Mouse (Mus musculus): ENCODE data around the gene Cntnap5a. TPM values are rescaled to one million over a fixed set of nuclear protein-coding genes. Genes with fewer than 3 reads are reported as not detected.

Gene Cntnap5a
- total and polyA plus RNA-seq, 3 experiments, result not detected

GRCm38 (mm10) chr1:115945892-115946291, 261.3 kb downstream of the Cntnap5a start:
- no peaks in the 10 kb centered on the region for H3K27me3 ChIP-seq (ENCODE audit: control insufficient read depth in 1 of 2, insufficient read depth in 2 of 2, low read length in 2 of 2)
- no peaks in the 10 kb centered on the region for H3K4me1 ChIP-seq (ENCODE audit: control insufficient read depth in 1 of 2, insufficient read depth in 2 of 2, low read length in 2 of 2)
- H3K9ac ChIP-seq (ENCODE audit: control insufficient read depth, low read depth, low read length, poor library complexity, severe bottlenecking), result no peak overlapping the region
- H3K9me3 ChIP-seq (replicated peaks; ENCODE audit: insufficient read depth, low read length), result no peaks in the 10 kb centered on the region
- no peak for DNase-seq (ENCODE audit: low read depth, low spot score)
- no peak overlapping the region for H3K4me3 ChIP-seq (ENCODE audit: control insufficient read depth in 1 of 2, insufficient read depth in 1 of 2, low read depth in 2 of 2, low read length in 2 of 2)
- no peaks in the 10 kb centered on the region for H3K36me3 ChIP-seq (ENCODE audit: control insufficient read depth in 1 of 2, insufficient read depth in 2 of 2, low read length in 2 of 2)
- TF ChIP-seq GATA1 (IDR thresholded peaks at IDR 0.05; ENCODE audit: low read depth, low read length) (no peak), JUND (IDR thresholded peaks at IDR 0.05; ENCODE audit: low read depth, low read length) (no peak), MAX (IDR thresholded peaks at IDR 0.05; ENCODE audit: low read length) (no peak), SIN3A (IDR thresholded peaks at IDR 0.05; ENCODE audit: low read length) (no peak), POLR2A (IDR thresholded peaks at IDR 0.05; ENCODE audit: control insufficient read depth in 1 of 2, insufficient read depth in 1 of 2, low read depth in 1 of 2, low read length in 2 of 2, poor library complexity in 1 of 2) (no peak), ZC3H11A (IDR thresholded peaks at IDR 0.05; ENCODE audit: low read depth, low read length) (no peak), ELF1 (IDR thresholded peaks at IDR 0.05; ENCODE audit: low read depth, low read length) (no peak), SMC3 (IDR thresholded peaks at IDR 0.05; ENCODE audit: low read depth, low read length) (no peak), TBP (IDR thresholded peaks at IDR 0.05; ENCODE audit: low read depth, low read length) (no peak), CHD1 (IDR thresholded peaks at IDR 0.05; ENCODE audit: low read depth, low read length) (no peak), UBTF (IDR thresholded peaks at IDR 0.05; ENCODE audit: borderline replicate concordance, insufficient read depth, low read depth, low read length) (no peak), BHLHE40 (IDR thresholded peaks at IDR 0.05; ENCODE audit: borderline replicate concordance, low read depth, low read length) (no peak), USF1 (IDR thresholded peaks at IDR 0.05; ENCODE audit: low read depth, low read length) (no peak), TCF12 (IDR thresholded peaks at IDR 0.05; ENCODE audit: low read depth, low read length) (no peak), MAZ (IDR thresholded peaks at IDR 0.05; ENCODE audit: low read depth, low read length) (no peak), ZKSCAN1 (IDR thresholded peaks at IDR 0.05; ENCODE audit: low read depth, low read length) (no peak), HCFC1 (IDR thresholded peaks at IDR 0.05; ENCODE audit: low read depth, low read length) (no peak)
- H3K79me2 ChIP-seq (ENCODE audit: control insufficient read depth, insufficient read depth, low read length, poor library complexity), result no peaks in the 10 kb centered on the region
- no peak overlapping the region for H3K27ac ChIP-seq (ENCODE audit: control insufficient read depth, low read depth, low read length)

DNA sequence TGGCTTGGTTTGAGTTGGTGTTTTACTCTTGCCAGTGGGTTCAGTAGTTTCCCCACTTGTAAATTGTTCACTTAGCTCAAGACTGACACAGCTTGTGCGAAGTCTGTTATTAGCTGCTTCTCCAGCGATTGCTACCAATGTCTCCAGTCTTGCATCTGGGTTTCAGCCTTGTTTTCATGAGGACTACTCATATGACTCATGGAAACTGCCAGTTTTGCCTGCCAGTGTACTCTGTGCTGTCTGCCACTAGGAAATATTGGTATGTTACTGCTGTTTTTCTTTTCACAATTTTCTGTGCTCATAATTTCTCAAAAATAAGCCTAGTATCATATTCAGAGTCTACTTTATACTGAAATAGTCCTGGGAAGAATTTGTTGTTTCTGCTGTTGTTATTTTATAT, 272.0 kb downstream of the Cntnap5a start:
- Histone ChIP-seq H3K27ac (ENCODE audit: control insufficient read depth, low read depth, low read length) (no peak overlapping the region), H3K27me3 (ENCODE audit: control insufficient read depth in 1 of 2, insufficient read depth in 2 of 2, low read length in 2 of 2) (no peaks in the 10 kb centered on the region), H3K9me3 (replicated peaks; ENCODE audit: insufficient read depth, low read length) (no peaks in the 10 kb centered on the region), H3K36me3 (ENCODE audit: control insufficient read depth in 1 of 2, insufficient read depth in 2 of 2, low read length in 2 of 2) (no peaks in the 10 kb centered on the region), H3K79me2 (ENCODE audit: control insufficient read depth, insufficient read depth, low read length, poor library complexity) (no peaks in the 10 kb centered on the region), H3K4me3 (ENCODE audit: control insufficient read depth in 1 of 2, insufficient read depth in 1 of 2, low read depth in 2 of 2, low read length in 2 of 2) (no peak overlapping the region), H3K4me1 (ENCODE audit: control insufficient read depth in 1 of 2, insufficient read depth in 2 of 2, low read length in 2 of 2) (no peaks in the 10 kb centered on the region), H3K9ac (ENCODE audit: control insufficient read depth, low read depth, low read length, poor library complexity, severe bottlenecking) (no peak overlapping the region)
- no peak for TF ChIP-seq ELF1 (IDR thresholded peaks at IDR 0.05; ENCODE audit: low read depth, low read length)
- TF ChIP-seq RAD21 (IDR thresholded peaks at IDR 0.05; ENCODE audit: low read depth, low read length), result no peak
- no peak for TF ChIP-seq SIN3A (IDR thresholded peaks at IDR 0.05; ENCODE audit: low read length)
- no peak for TF ChIP-seq POLR2A (IDR thresholded peaks at IDR 0.05; ENCODE audit: control insufficient read depth in 1 of 2, insufficient read depth in 1 of 2, low read depth in 1 of 2, low read length in 2 of 2, poor library complexity in 1 of 2)
- TF ChIP-seq ZNF384 (IDR thresholded peaks at IDR 0.05; ENCODE audit: low read depth, low read length), result no peak
- no peak for TF ChIP-seq BHLHE40 (IDR thresholded peaks at IDR 0.05; ENCODE audit: borderline replicate concordance, low read depth, low read length)
- no peak for TF ChIP-seq NELFE (IDR thresholded peaks at IDR 0.05; ENCODE audit: low read depth, low read length)
- no peak for TF ChIP-seq USF2 (IDR thresholded peaks at IDR 0.05; ENCODE audit: borderline replicate concordance in 1 of 2, insufficient read depth in 1 of 2, low read depth in 1 of 2, low read length in 2 of 2)
- no peak for DNase-seq (ENCODE audit: low read depth, low spot score)

All from MEL (cell line).